Mouse (Mus musculus) right cerebral cortex, postnatal 25 days (tissue): Measurements from ENCODE around the gene Anxa2.

Experiments used
- DNase-seq: peaks from one replicate; pipeline ENCODE4 v3.0.0; 2022

The Anxa2 gene

GRCm38 (mm10) chr9:69453066-69453900, at the start of gene Anxa2:
Anxa2 (plus strand) TSS chr9:69453620.
- peak; percentile 24 for DNase-seq

GRCm38 (mm10) chr9:69404671-69405070, 48.7 kb upstream of the Anxa2 start:
- no peak for DNase-seq

DNA sequence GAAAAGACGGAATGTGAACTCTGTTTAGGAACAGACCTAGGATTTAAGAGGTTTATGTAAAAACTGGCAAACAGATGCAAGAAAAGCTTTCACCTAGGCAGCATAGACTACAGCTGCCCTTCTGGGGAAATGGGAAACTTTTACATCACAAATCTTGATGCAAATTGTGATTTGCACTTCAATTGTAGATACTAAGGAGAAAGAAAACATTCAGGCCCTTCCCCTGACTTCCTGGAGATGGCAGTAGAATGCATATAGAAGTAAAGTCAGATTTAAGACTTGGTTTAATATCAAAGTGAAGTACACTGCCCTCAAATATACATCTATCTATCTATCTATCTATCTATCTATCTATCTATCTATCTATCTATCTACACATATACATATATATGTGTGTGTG, 33.9 kb upstream of the Anxa2 start:
- no peak for DNase-seq

DNA sequence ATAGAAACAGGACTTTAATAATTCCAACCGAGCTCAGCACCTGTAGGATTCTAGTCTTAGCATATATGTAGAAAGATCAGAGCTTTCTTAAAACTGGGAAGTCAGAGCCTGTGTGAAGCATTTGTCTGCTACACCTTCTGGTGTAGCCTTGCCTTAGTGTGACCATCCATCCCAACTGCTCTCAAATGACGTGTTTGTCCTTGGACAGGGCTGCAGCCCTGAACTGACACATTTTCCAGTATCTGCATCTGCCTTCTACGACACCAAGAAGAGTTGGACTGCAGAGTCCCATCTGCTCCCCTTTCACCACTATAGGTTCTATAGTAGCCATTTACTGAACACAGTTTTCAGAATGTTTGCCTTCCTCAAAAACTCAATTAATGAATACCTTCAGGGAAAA, 22.9 kb upstream of the Anxa2 start:
- no peak for DNase-seq

DNA sequence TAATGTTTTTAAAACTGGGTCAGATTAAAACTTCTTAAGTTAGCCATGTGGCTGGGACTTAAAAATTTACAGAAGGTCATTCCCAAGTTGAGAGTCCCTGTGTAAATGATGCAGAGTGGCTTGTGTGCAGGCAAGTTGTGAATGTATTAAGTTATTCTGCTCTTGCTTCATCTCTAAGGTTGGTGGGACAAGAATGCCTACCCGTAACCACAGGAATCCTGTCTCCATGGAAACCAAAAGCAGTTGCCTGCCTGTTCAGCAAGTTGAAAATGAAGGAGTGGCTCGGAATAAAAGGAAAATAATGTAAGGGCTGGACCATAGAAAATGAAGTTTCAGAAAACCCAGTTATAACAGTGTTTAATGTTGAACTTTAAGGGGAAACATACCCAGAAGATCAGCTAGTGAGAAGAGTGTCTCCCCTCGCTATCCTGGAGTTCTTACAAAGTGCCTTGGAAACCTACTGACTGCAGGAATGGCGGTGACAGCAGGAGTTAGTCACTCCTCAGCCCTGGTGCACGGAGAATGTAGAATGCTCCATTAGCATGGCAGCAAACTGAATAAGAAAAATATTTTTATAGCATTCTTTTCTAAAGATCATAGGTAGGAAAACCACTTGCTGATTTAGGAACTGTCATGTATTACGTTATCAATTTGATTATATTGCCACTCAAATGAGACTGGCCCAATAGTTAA, 21.4 kb upstream of the Anxa2 start:
- no peak for DNase-seq

DNA sequence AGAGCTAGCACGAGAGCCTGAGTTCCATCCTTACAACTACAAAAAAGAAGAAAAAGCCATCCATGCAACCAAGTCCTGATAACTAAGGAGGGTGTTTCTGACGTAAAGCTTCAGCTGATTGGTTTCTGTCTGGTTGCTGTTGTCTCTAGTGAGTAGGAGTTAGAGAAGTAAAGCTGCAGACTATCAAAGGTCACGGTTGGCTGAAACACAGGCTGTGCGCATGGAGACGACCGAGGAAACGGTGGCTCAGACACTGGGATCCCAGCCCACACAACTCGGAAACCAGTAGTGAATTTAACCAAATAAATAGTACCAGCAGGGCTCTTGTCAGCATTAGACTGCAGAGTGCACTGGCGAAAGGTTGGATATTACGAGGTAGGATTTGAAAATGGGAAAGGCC, 18.2 kb upstream of the Anxa2 start:
- DNase-seq: no peak

- DNase-seq: no peak
These were observed 17.8 kb upstream of the Anxa2 start for GRCm38 (mm10) chr9:69435662-69436061.

DNA sequence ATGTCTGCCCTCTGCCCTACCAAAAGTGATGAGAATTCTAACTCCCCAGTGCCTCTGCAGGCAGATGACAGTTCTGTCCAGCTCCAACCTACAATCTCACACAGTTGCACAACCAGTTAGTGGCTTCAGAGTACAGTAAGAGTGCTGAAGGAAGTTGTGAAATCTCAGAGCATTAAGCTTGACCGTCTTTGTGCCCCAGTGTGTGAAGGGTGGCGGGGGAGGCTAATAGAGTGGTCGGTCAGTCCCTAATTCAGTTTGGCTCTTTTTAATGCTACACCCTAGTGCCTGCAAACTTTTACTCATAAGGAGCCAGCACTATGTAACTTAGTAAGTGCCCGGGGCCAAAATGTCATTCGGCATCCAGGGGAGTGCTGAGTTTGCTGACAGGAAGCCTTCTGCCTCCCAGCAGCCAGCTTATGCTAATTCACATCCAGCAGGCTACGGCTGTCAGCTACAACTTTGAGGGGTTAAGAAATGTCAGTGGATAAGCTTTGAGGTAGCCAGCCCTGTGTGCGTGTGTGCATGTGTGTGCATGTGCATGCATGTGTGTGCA, 13.5 kb upstream of the Anxa2 start:
- DNase-seq: no peak

- DNase-seq: no peak
These were observed 10.9 kb upstream of the Anxa2 start for GRCm38 (mm10) chr9:69442471-69443038.

GRCm38 (mm10) chr9:69443203-69443602, 10.2 kb upstream of the Anxa2 start:
- DNase-seq: no peak

DNA sequence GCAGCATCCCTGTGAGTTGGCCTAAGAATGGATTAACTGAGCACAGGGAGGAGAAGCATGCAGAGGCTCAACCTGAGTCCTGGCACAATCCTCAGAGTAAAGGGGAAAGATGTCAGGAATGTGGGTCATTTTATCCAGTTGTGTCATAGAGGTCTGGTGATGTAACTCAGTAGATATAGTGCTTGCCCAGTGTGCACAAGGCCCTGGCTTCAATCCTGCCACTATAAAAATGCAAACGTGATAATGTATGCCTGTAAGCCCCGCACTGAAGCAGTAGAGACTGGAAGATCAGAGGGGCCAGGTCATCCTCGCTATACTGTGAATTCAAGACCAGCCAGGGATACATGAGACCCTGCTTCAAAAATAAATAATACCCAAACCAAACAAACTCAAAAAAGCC, 4.6 kb upstream of the Anxa2 start:
- DNase-seq: no peak

DNA sequence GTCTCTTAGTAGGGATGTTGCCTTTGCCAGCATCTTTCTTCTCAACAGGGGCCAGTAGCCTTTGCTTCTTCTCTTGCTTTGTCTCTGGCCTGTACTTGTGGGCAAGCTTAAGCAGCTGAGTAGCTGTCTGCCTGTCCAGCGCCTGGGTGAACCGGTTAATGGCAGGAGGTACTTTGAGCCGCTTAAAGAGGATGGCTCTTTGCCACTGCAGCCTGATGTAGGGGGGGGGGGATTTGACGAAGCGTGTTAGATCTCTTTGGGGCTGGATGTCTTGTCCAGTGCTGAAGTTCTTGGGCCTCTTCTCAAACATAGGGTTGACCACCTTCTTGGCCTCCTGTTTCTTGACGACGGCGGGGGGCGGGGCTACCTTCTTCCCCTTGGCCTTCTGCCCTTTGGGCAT, 2.8 kb upstream of the Anxa2 start:
- no peak for DNase-seq

GRCm38 (mm10) chr9:69451886-69452810, 1.3 kb upstream of the Anxa2 start:
- no peak for DNase-seq

DNA sequence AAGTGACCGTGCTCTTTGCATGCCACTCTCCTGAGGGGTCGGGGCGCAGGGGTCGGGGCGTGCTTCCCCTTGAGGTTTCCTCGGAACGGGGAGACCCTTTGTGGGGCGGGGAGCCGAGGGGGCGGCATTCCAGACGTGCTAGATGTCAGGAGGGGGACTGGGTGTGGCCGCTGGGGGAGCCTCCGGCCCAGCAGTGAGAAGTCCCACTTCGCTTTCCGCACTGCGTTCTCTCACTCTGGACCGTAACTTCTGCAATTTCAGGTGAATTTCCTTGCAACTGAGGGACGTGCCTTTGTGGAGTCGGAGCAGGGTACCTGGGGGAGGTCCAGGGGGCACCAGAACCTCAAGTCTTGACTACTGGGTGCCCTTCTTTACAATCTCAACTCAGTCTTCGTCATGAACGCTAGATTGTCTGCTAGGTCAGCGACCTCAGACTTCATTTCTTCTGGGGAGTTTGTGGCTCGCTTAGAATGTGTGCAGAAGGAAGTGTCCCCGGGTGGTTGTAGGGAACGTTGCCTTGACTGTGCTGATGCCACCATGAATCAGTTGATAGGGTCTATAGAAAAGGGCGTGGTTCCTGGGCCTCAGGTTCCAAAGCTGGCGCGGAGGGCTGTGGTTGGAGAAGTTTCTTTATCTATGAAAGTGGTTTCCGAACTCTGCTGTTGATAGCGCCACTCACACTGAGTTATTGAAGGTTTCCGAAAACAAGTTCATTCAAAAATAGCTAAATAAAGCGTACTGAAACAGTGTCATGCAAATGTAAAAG, 664 bp downstream of the Anxa2 start:
- DNase-seq: no peak

GRCm38 (mm10) chr9:69454691-69455090, 1.3 kb downstream of the Anxa2 start:
- DNase-seq: no peak

GRCm38 (mm10) chr9:69455391-69455790, 2.0 kb downstream of the Anxa2 start:
- DNase-seq: no peak

DNA sequence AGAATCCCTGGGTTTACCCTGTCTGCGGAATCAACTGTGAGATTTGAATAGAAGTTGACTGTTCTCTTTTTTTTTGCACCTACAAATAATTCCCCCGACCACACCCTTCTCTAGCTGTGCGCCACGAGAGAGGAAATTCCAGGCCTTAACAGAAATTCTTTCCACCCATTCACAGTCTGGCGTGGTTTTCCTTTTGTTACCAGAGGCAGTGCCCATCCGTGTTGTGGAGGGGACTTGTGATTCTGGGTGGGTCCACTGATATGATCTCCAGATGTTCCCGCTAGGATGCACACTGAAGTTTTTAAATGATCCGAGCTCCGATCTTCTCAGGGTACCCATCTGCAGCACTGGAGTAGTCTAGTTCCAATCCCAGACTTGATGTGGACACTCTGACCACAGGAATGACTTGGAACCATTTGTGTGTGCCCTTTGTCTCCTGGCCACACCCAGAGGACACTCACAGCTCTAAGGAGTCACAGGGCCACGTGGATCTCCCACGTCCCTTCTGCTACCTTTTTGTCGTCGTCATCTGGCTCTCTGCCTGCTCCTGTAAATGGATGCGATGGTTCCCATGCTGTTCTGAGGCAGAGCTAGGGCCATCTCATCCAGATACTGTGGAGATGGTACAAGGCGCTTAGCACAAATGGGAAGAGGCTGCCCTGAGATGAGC, 3.1 kb downstream of the Anxa2 start:
- DNase-seq: no peak

- DNase-seq: no peak
These were observed 3.7 kb downstream of the Anxa2 start for GRCm38 (mm10) chr9:69457143-69457542.

DNA sequence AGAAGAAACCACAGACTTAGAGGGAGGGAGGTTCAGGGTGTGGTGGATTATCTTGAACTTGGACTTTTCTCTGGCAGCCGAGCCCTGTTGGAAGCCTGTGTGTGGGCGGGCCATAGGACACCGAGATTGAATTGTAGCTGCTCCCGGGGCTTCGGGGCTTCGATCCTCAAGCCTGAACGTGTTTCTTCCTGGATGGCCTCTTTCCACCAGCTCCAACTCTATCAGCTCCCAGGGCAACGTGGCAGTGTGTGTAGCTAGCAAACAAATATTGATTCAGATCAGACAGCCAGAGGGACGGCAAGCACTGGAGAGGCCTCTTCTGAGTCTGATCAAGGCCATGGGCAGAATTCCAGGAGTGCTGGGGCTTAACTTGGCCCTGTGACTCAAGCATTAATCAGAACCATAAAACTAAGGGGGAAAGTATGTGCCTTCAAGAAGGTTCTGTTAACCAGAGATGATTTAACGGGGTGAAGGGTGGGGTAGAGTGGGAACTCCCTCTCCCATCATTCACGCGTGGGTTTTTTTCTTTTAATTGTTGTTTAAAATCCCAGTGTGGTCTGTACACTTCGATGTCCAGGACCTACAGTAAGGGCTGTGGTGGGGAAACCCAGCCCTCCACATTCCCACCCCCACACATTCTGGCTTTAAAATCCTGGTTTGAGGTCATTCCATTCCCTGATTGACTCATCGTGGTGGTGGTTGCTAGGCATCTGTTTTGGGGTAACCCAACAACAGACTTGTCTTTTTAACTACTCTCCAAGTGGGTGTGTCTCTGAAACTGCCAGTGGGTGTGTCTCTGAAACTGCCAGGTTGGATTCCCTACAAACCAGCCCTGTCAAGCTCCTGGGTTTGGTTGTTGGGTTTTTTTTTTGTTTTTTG, 4.6 kb downstream of the Anxa2 start:
- no peak for DNase-seq

GRCm38 (mm10) chr9:69458982-69459381, 5.6 kb downstream of the Anxa2 start:
- DNase-seq: no peak
